Mouse (Mus musculus) retina, postnatal 1 day (tissue): ENCODE results near the gene 2310050C09Rik.

Source experiments
- DNase-seq: peaks from one replicate; pipeline ENCODE4 v3.0.0-alpha.2; 2012

The 2310050C09Rik gene

DNA sequence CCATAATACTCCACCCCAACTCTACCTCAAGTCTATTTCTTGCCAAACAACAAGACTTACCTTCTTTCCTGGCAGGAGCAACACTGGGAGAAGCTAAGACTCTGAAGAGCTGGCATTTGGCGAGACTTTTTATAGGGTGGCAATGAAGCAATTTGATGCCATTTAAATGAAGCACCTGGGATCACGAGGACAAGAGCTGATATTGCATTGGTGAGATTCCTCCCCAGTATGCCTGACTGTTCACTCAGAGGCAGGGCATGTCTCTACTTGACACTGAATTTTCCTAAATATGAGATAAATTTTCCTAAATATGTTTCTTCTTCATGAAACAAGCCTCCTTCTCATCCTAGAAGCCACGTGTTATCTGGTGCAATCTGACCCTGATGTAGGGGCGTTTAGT is at the start of gene 2310050C09Rik:
TSS of gene 2310050C09Rik (minus strand) at position 101 of the 400 bp plus-strand sequence.
- DNase-seq = no peak

GRCm38 (mm10) chr3:92907571-92907970 is 37.6 kb upstream of the 2310050C09Rik start:
- DNase-seq = peak; percentile 49

- DNase-seq = no peak
Measured at GRCm38 (mm10) chr3:92905182-92905581, 35.2 kb upstream of the 2310050C09Rik start.

GRCm38 (mm10) chr3:92903640-92904039 is 33.6 kb upstream of the 2310050C09Rik start:
- DNase-seq = peak; percentile 50

DNA sequence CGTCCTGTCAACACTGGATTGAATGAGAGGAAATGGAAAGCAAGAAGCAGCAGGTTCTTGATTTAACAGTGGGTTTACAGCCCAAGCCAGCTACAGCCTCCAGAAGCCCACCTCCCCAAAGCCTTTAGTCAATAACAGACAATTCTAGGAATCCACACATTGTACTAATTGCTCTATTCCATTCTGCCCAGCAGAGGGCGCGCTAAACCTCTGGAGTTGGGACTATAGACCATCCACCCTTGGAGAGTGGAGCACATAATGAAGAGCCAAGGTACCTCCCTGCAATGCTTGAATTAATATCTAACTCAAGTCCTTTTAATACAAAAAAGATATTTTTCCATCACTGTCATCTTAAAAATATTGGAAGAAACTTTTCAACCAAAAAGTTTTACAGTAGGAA is 33.0 kb upstream of the 2310050C09Rik start:
- peak; percentile 41 for DNase-seq

DNA sequence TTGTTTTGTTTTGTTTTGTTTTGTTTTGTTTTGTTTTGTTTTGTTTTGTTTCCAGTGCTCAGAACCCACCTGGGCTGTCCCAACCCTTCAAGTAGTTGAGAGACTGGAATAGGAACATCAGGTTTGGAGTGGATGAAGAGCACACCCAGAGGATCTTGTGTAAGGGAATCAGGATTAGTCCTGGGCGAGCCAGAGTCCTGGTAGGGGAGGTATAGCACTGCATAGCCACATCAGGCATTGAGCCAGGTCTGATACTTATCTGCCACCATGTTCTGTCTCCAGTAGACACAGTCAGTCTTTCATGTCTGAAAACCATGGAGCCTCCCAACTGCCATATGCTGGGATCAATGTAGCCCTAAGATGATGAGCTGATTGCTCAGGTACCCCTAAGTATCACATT is 24.5 kb upstream of the 2310050C09Rik start:
- DNase-seq = no peak

DNA sequence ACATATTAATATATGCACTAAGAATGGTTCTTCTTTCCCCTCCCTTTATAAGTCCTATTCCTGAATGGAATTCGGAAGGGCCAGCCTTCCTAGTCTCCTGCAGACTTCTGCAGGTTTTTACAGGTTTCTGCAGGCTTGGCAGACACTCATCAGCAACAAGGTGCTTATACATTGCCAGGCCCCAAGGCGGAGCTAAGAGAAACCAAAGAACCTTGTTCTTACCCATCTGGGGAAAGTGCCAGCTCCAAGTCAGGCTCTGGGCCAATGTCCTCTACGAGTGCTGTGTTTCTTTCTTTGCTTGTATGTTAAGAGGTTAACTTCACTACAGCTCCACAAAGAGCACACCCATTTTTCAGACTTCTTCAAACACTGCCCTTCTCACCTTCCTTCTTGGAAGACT is 24.0 kb upstream of the 2310050C09Rik start:
- no peak for DNase-seq

GRCm38 (mm10) chr3:92874180-92874579 is 4.2 kb upstream of the 2310050C09Rik start:
- DNase-seq = no peak

DNA sequence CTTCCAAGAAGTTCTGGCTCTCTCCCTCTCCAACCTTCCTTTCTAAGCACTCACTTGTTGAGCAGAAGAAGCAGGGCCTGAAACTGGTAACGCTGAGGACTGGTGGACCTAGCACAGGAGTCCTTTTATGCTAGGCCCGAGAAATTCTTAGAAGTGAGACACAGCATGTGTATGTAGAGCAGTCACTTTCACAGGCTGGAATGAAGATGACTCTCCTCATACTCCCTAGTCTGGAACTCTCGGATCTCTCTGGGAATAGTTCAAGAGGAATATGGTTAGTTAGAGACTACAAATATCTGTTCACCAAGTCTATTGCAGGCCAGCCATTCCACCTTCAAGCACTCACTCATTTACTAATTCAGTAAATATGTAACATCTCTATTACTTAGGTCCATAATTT is 18.8 kb downstream of the 2310050C09Rik start, which contains the start of gene Lce1l:
TSS of gene Lce1l (minus strand) at position 101 of the 400 bp plus-strand sequence.
- DNase-seq = no peak

- no peak for DNase-seq
Measured at GRCm38 (mm10) chr3:92827108-92827507, 42.9 kb downstream of the 2310050C09Rik start, which contains the start of gene Kprp. Kprp (minus strand) TSS chr3:92827247.

DNA sequence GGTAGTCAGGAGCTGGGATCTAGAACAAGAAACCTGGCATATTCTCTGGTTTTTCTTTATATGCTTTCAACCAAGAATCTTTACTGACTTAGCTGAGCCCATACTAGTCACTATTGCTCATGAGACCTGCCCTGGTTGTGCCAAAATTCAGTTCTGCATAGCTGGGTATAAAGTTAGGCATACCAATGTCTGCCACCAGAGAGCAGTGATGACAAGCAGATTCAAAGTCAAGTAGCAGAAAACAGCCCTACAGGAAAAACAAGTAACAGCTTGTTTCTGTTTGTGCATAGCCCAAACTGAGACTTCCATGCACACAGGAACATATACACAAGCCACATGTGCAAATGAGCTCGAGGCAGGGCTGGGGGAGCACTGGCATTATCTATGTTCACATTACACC is 44.2 kb downstream of the 2310050C09Rik start:
- no peak for DNase-seq
